Mouse (Mus musculus) c-Kit-negative CD71-positive TER-119-positive erythroid progenitor cells, embryonic 14.5 days (primary cell): ENCODE measurements around the gene Glg1.
"Not testable (repeated sequence)": the region's sequence is repeated elsewhere in the genome, so short reads cannot be mapped to it uniquely, and the experiment has no call there.

ENCODE experiments used
- DNase-seq: peaks from one replicate; pipeline ENCODE4 v3.0.0-alpha.2; 2013; ENCODE audit warnings: low read depth, low spot score

The Glg1 gene

GRCm38 (mm10) chr8:111252487-111253112, 6.4 kb downstream of the Glg1 start:
- no peak for DNase-seq

DNA sequence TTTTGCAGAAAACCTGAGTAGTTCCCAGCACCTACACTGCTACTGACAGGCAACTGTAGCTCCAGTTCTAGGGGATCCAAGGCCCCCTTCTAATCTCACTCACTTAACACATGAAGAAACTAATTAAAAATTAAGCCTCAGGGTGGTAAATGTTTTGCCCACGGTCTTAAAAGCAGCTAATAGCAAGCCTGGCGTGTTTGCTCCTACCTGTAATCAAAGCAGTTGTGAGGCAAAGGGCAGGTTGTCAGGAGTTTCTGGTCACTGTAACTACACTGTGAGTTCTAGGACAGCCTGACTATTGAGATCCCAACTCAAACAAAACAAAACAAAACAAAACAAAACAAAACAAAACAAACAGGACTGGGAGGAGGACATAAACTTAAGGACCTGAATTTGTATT, 8.9 kb downstream of the Glg1 start:
- no peak for DNase-seq

DNA sequence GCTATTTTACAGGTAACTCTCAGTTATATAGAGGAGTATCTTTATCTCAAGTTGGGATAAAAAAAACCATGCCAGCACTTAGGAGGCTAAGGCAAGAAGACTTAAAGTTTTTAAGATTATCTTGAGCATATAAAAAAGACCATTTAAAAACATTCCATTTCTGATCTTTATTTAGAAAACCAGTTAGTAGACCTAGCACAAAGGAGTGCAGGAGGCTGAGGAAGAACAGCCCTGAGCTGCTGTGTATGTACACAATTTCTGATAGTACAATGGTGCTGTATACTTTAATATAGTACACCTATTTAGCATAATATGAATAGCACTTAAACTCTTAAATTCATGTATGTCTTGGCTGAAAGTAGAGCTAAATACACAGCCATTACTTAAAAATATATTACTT, 10.9 kb downstream of the Glg1 start:
- no peak for DNase-seq

GRCm38 (mm10) chr8:111246864-111247263, 12.2 kb downstream of the Glg1 start:
- not testable (repeated sequence) for DNase-seq

DNA sequence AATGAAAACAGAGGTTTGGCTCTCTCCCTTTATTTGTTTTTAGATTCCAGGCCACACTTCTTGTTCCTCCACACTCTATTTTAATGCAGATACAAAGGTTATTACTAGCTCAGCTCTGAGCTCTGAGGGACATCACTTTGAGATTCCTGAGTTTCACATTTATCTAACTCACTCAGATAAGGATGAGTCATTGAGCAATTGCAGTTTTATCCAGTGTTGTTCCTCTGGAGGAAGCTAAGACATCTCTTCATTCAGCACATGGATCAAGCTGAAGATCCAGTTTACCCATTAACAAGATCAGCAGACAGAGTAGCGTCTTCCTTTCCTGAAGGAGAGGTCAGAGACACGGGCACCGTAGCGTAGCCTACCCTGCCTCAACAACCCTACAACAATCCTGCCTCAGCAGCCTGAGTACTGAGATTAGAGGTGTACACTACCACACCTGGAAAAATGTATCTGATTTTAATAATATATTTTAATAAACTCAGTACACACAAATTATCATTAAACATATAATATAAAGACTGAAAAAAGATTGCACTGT, 12.7 kb downstream of the Glg1 start:
- DNase-seq, result no peak

- no peak for DNase-seq
These were observed 21.7 kb downstream of the Glg1 start for GRCm38 (mm10) chr8:111237301-111237700.

DNA sequence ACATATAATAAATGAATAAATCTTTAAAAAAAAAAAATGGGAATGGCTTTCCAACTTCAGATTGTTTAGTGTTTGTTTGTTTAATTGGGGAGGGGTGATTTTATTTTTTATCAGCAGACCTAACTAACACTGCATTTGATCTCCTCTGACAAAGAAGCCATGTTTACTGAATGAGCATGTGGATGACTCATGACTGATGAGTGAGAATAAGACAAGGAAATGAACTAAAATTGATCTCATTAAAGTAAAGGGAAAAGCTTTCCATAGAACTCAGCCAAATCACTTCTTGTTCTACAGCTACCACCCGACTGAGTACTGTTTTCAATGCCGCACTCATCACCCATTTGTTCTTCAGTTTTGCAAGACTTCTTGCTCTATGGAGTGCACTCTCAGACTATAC, 25.3 kb downstream of the Glg1 start:
- DNase-seq, result no peak

GRCm38 (mm10) chr8:111224153-111224552, 34.9 kb downstream of the Glg1 start:
- DNase-seq, result no peak

DNA sequence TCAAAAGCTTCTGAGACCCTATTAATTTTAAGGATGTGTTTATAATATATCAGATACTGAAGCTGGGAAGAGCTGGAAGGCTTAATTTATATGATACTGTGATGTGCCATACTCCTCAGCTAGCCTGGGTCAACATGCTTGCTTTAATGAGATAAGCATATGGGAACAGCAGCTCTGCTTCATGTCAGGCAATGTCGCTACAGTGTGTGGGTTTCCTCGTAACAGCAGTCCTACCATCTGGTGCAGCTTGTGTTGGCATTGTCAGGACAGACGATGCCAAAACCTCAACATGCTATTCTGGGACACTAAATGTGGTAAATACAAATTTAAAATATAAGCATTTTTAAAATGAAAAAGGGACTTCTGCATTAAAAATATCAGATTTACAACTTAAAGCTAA, 40.9 kb downstream of the Glg1 start:
- no peak for DNase-seq

- no peak for DNase-seq
These were observed 45.6 kb downstream of the Glg1 start for GRCm38 (mm10) chr8:111213406-111213805.

GRCm38 (mm10) chr8:111211180-111211579, 47.8 kb downstream of the Glg1 start:
- DNase-seq, result no peak

DNA sequence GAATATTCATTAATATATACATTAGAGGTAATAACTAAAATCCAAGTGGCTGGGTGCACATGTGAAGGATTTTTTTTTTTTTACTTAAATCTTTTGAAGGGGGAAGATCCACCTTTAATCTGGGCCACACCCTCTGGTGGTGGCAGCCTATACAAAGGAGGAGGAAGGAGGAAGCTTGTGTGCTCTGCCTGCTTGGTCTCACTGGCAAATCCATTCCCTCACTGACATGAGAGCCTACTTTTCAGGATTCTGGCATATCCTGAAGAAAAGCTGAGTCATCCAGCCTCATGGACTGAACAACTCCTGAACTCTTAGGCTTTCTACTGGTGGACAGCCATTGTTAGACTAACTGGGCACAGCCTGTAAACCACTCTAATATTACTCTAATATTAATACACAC, 49.1 kb downstream of the Glg1 start:
- no peak for DNase-seq

GRCm38 (mm10) chr8:111206321-111206720, 52.7 kb downstream of the Glg1 start:
- no peak for DNase-seq

GRCm38 (mm10) chr8:111205033-111205432, 54.0 kb downstream of the Glg1 start:
- DNase-seq, result no peak

GRCm38 (mm10) chr8:111203341-111203740, 55.7 kb downstream of the Glg1 start:
- DNase-seq, result no peak

- no peak for DNase-seq
These were observed 61.0 kb downstream of the Glg1 start for GRCm38 (mm10) chr8:111197966-111198365.

- DNase-seq, result no peak
These were observed 62.8 kb downstream of the Glg1 start for GRCm38 (mm10) chr8:111196181-111196580.

- DNase-seq, result no peak
These were observed 70.3 kb downstream of the Glg1 start for GRCm38 (mm10) chr8:111188594-111189211.

- no peak for DNase-seq
These were observed 71.5 kb downstream of the Glg1 start for GRCm38 (mm10) chr8:111187470-111187869.

DNA sequence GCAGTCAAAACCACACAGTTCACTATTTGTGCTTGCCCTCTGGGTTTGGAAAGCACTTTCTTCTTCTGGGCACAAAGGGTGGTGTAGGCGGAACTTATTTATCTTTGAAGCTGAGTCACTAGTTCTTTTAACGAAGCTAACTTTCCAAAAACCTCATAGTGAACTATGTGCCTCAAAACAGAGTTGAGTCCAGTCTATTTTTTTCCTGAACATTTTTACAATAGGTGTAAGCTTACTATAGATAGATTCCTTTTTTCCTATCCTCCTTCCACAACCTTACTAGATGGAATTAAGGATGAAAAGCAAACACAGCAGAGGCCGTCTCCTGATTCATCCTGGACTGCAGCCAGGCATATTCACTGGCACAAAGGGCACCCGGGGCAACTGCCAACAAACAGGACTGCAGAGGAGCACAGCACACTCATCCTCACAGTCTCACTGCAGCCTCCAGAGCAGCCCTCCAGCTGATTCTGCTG, 73.5 kb downstream of the Glg1 start:
- DNase-seq, result no peak

DNA sequence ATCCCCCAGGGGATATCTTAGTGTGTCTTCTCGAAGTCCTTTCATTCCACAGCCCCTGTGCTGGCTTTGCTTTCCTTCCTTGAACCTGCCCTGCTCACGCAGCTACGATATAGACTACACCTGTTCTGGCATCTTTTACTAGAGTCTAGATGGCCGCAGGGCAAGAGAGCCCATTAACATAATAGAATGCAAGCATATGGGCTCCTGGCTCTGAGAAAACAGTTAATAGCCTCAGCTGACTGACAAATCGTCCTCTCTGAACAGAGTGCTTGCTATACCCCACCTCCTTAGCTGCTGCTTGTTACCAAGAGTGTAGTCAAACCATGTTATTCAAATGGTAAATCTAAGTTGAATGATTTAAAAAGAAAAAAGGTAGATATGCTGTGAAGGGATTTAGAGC, 87.4 kb downstream of the Glg1 start:
- DNase-seq, result no peak

- DNase-seq, result no peak
These were observed 101.4 kb downstream of the Glg1 start for GRCm38 (mm10) chr8:111157617-111158016.

- no peak for DNase-seq
These were observed 103.1 kb downstream of the Glg1 start for GRCm38 (mm10) chr8:111155721-111156436.
